Mouse (Mus musculus): Measurements from ENCODE around the gene Ablim1. TPM values are rescaled to one million over a fixed set of nuclear protein-coding genes. Genes with fewer than 3 reads are reported as not detected.

The Ablim1 gene
- total and polyA plus RNA-seq, 2 experiments from 2014 or later = 50.7 to 81.2 TPM

DNA sequence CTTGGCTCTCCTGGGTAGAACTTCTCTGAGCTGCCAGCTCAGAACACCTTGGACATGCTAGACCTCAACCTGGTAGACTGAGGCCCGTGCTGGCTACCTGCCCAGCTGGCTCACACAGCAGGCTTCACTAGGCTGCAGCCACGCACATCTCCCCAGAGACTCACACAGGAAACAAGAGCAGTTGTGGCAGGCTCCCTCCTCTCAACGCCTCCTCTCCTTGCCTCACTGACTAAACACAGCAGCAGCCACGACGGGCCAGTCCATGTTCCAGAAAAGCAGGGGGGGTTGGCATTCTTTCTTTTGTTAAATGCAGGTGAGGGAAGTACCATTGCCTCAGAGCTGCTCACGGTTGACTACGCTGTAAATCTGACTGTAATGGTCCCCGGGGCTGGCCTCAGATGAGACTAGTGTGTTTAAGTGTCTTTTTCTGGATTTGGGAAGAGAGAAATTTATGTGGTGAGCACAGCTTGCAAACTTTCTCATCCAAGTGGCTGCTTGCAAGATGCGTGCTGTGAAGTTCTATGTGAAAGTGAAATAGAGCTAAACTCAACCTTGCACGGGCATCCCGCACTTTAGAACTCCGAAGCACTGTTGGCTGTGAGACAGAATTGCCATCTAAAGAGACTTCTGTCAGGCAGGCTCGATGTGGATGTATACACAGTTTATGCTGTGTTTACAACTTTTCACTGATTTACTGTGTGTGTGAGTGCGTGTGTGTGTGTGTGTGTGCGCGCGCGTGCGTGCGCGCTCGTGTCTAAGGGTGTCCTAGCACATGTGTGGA, 195.7 kb downstream of the Ablim1 start:
- ATAC-seq (ENCODE audit: low FRiP score) (peak; percentile 42; the same call in 1 of the 2 replicates), DNase-seq (ENCODE audit: low spot score) (peak; percentile 78)
- H3K36me3 ChIP-seq (ENCODE audit: insufficient read depth, low read length) = no peaks in the 10 kb centered on the region
- H3K4me3 ChIP-seq (ENCODE audit: low read depth, low read length) = peak overlapping the region; percentile 22; the same call in 1 of the 2 replicates
- H3K27ac ChIP-seq (ENCODE audit: low read depth, low read length) = peak overlapping the region; percentile 44; the same call in 1 of the 2 replicates
- 36% methylated on average over 22 of the region's 22 CpGs for WGBS
- no peaks in the 10 kb centered on the region for H3K9me3 ChIP-seq (ENCODE audit: low read length)
- peaks cover 5% of the 10 kb centered on the region; the same call in 1 of the 2 replicates for H3K4me1 ChIP-seq (ENCODE audit: insufficient read depth, low read length)
- H3K9ac ChIP-seq (replicated peaks; ENCODE audit: low read length, poor library complexity, severe bottlenecking) = no peak overlapping the region
- peak overlapping the region; percentile 40 for H3K4me2 ChIP-seq (ENCODE audit: low read depth, low read length, poor library complexity, severe bottlenecking)
- TF ChIP-seq CTCF (IDR thresholded peaks at IDR 0.05) = no peak
- no peaks in the 10 kb centered on the region for H3K27me3 ChIP-seq (ENCODE audit: insufficient read depth, low read length)

DNA sequence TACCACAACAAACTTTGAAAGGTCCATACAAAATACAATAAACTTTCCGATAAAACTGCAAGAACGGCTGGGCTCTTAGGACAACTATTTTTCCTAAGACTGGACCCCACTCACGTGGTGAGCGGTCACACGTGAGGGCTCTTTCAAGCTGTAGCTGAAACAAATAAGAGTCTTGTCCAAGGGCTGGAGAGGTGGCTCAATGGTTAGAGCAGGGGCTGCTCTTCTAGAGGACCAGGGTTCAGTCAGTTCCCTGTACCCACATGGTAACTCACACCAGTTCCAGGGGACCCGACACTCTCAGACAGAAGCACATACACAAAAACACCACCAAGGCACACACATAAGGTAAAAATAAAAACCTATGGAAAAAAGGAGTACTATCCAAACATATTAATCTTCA, 197.0 kb downstream of the Ablim1 start:
- 18% methylated on average over 6 of the region's 6 CpGs for WGBS
- H3K36me3 ChIP-seq (ENCODE audit: insufficient read depth, low read length) = no peaks in the 10 kb centered on the region
- no peak overlapping the region for H3K27ac ChIP-seq (ENCODE audit: low read depth, low read length)
- peak overlapping the region; percentile 40 for H3K4me2 ChIP-seq (ENCODE audit: low read depth, low read length, poor library complexity, severe bottlenecking)
- no peak overlapping the region for H3K4me3 ChIP-seq (ENCODE audit: low read depth, low read length)
- H3K4me1 ChIP-seq (ENCODE audit: insufficient read depth, low read length) = peaks cover 5% of the 10 kb centered on the region; the same call in 1 of the 2 replicates
- H3K9me3 ChIP-seq (ENCODE audit: low read length) = no peaks in the 10 kb centered on the region
- DNase-seq (ENCODE audit: low spot score) = no peak
- no peak for ATAC-seq (ENCODE audit: low FRiP score)
- H3K9ac ChIP-seq (replicated peaks; ENCODE audit: low read length, poor library complexity, severe bottlenecking) = no peak overlapping the region
- H3K27me3 ChIP-seq (ENCODE audit: insufficient read depth, low read length) = no peaks in the 10 kb centered on the region
- no peak for TF ChIP-seq CTCF (IDR thresholded peaks at IDR 0.05)

DNA sequence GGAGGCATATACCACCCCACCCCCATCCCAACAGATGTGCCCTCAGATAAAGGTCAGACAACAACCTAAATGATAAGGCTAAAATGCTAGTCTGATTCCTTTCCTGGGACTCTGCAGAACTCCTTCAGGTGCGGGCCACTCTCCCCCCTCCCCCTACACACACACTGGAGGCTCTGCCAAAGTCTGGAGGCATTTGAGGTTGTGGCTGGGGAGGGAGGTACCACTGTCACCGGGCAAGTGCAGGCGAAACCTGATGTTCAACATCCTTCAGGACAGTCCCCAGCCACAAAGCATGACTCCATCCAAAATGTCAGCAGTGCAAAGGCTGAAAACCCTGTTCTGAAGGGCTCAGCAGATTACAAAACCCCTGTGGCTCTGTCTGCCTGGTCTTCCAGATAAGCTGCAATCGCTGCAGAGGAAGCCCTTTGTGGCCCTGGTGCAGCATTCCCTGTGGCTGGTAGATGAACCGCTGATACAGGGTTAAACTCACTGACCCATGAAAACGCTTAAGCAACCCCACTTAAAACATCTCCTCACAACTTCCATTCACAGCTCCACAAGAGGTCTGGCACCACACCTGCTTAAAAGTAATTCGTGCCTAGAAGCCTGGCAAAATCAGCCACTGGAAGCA, 197.7 kb downstream of the Ablim1 start:
- Histone ChIP-seq H3K4me2 (ENCODE audit: low read depth, low read length, poor library complexity, severe bottlenecking) (peak overlapping the region; percentile 40), H3K9ac (replicated peaks; ENCODE audit: low read length, poor library complexity, severe bottlenecking) (0 out of 2 replicates have a peak overlapping the region, but pooled peaks have one; percentile 13), H3K4me3 (ENCODE audit: low read depth, low read length) (peak overlapping the region; percentile 14; the same call in 1 of the 2 replicates), H3K9me3 (ENCODE audit: low read length) (no peaks in the 10 kb centered on the region), H3K27ac (ENCODE audit: low read depth, low read length) (no peak overlapping the region; the same call in 1 of the 2 replicates), H3K4me1 (ENCODE audit: insufficient read depth, low read length) (peaks cover 5% of the 10 kb centered on the region; the same call in 1 of the 2 replicates), H3K27me3 (ENCODE audit: insufficient read depth, low read length) (no peaks in the 10 kb centered on the region), H3K36me3 (ENCODE audit: insufficient read depth, low read length) (no peaks in the 10 kb centered on the region)
- ATAC-seq (ENCODE audit: low FRiP score) (no peak), DNase-seq (ENCODE audit: low spot score) (no peak)
- WGBS = 6% methylated on average over 7 of the region's 7 CpGs
- no peak for TF ChIP-seq CTCF (IDR thresholded peaks at IDR 0.05)

DNA sequence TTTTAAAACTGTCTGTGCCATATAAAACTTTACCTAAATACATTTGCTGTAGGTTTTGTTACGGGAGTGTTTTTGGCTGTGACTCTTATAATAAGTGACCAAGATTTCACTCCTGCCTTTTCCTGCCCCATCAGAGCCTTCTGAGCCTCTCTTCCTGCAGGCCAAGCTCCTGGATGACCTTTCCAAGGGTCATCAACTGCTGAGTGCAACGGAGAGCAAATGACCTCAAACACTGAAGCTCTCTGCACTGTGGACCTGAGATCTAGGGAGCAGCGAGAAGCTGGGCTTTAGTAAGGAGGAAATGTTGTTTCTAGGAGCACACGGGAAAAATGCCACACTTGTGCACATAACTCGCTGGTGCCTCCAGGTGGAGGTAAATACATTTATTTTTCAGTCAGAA, 199.0 kb downstream of the Ablim1 start:
- Histone ChIP-seq H3K36me3 (ENCODE audit: insufficient read depth, low read length) (no peaks in the 10 kb centered on the region), H3K9me3 (ENCODE audit: low read length) (no peaks in the 10 kb centered on the region), H3K27ac (ENCODE audit: low read depth, low read length) (no peak overlapping the region), H3K4me3 (ENCODE audit: low read depth, low read length) (no peak overlapping the region), H3K27me3 (ENCODE audit: insufficient read depth, low read length) (no peaks in the 10 kb centered on the region), H3K4me2 (ENCODE audit: low read depth, low read length, poor library complexity, severe bottlenecking) (no peak overlapping the region), H3K9ac (replicated peaks; ENCODE audit: low read length, poor library complexity, severe bottlenecking) (no peak overlapping the region), H3K4me1 (ENCODE audit: insufficient read depth, low read length) (peaks cover 5% of the 10 kb centered on the region; the same call in 1 of the 2 replicates)
- TF ChIP-seq CTCF (IDR thresholded peaks at IDR 0.05) = peak; percentile 26
- no peak for DNase-seq (ENCODE audit: low spot score)
- no peak for ATAC-seq (ENCODE audit: low FRiP score)
- 62% methylated on average over 5 of the region's 5 CpGs for WGBS

DNA sequence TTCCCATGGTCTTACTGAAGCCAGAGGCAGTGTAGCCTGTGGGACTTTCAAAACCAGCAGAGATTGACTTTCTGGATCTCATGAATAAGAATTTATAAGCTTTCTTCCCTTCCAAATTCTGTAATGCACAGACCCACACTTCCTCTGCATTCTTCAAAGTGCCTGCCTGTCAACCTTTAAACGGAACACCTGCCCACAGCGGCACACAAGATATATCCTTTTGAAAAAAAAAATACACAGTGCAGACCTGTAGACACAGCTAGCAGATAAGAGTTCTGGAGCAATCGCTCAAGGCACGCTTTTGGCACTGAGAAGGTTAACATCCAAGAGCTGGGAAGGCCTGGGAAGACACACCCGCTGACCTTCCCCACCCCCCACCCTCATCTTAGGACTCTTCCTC, 199.8 kb downstream of the Ablim1 start:
- Histone ChIP-seq H3K9ac (replicated peaks; ENCODE audit: low read length, poor library complexity, severe bottlenecking) (no peak overlapping the region), H3K27ac (ENCODE audit: low read depth, low read length) (no peak overlapping the region; the same call in 1 of the 2 replicates), H3K27me3 (ENCODE audit: insufficient read depth, low read length) (no peaks in the 10 kb centered on the region), H3K9me3 (ENCODE audit: low read length) (no peaks in the 10 kb centered on the region), H3K4me1 (ENCODE audit: insufficient read depth, low read length) (peaks cover 5% of the 10 kb centered on the region; the same call in 1 of the 2 replicates), H3K4me2 (ENCODE audit: low read depth, low read length, poor library complexity, severe bottlenecking) (no peak overlapping the region), H3K4me3 (ENCODE audit: low read depth, low read length) (no peak overlapping the region), H3K36me3 (ENCODE audit: insufficient read depth, low read length) (no peaks in the 10 kb centered on the region)
- no peak for ATAC-seq (ENCODE audit: low FRiP score)
- no peak for TF ChIP-seq CTCF (IDR thresholded peaks at IDR 0.05)
- no peak for DNase-seq (ENCODE audit: low spot score)
- 83% methylated on average over 5 of the region's 5 CpGs for WGBS

DNA sequence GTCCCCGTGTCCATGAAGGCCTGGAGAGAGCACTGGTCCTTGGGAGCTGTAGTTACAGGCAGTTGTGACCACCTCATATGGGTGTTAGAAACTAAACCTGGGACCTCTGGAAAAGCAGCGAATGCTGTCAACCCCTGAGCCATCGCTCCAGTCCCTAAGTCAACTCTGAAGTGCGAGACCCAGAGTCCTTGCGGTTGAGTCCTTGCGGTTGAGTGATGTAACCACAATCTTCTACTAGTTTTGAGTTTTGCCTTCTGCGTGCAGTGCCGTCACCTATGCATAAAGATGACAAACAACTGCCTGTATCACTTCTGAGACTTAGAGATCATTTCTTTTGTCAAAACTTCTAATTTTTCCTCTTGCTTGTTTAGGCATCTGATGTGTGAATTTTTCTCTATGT, 200.7 kb downstream of the Ablim1 start:
- Histone ChIP-seq H3K27me3 (ENCODE audit: insufficient read depth, low read length) (no peaks in the 10 kb centered on the region), H3K4me1 (ENCODE audit: insufficient read depth, low read length) (peaks cover 5% of the 10 kb centered on the region; the same call in 1 of the 2 replicates), H3K27ac (ENCODE audit: low read depth, low read length) (no peak overlapping the region), H3K36me3 (ENCODE audit: insufficient read depth, low read length) (no peaks in the 10 kb centered on the region), H3K9ac (replicated peaks; ENCODE audit: low read length, poor library complexity, severe bottlenecking) (no peak overlapping the region), H3K4me2 (ENCODE audit: low read depth, low read length, poor library complexity, severe bottlenecking) (no peak overlapping the region), H3K4me3 (ENCODE audit: low read depth, low read length) (no peak overlapping the region), H3K9me3 (ENCODE audit: low read length) (no peaks in the 10 kb centered on the region)
- WGBS = 97% methylated on average over 8 of the region's 8 CpGs
- DNase-seq (ENCODE audit: low spot score) (no peak), ATAC-seq (ENCODE audit: low FRiP score) (no peak)
- no peak for TF ChIP-seq CTCF (IDR thresholded peaks at IDR 0.05)
